Comparison of ENCODE assay signal across 10 mouse cellular contexts in the genomic region with DNA sequence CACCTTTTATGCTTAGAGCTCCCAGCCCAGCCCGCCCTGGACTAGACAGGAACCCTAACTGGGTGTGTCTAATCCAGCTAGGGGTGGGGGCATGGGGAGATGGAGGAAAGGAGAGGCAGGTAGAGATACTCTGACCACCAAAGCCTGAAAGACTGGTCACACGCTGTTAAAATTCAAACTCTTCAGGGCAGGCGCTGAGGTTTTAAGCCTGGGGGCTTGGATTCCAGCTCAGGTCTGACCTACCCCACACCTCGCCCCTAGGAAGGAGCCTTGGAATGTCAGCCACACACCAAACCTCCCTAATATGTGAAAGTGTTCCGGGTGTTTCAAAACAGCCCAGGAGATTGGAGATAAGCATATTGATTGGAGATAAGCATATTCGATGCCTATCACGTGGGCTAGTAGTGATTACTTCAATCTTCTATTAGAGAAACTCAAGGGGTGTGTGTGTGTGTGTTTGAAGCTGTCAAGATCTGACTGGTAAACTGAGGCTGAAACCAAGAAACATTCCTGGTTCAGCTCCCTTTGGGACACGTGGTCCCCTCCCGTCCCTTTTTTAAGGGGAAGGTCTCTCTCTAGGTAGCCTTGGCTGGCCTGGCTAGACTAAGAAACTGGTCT. TPM values are rescaled to one million over a fixed set of nuclear protein-coding genes. Genes with fewer than 3 reads are reported as not detected.
DNase-seq lines count a peak whose midpoint lies in the region; ATAC-seq and TF ChIP-seq lines count a peak whose summit lies in the region.
"Had no signal": no experiment of that assay in that cellular context is flagged by ENCODE, and none has a peak within 500 bp of the region (broad histone marks: within the 10 kb centered on the region; RNA-seq: fewer than 3 reads in every experiment).

No protein-coding gene starts in this region.

- 0 out of 2 replicates have a peak, but pooled peaks cover 5% of the 10 kb centered on the region for H3K27me3 ChIP-seq in heart, embryonic 13.5 days (replicated peaks)
- H3K27me3 ChIP-seq in midbrain, embryonic 11.5 days (ENCODE audit: control insufficient read depth, insufficient read depth, low read length), result no peaks in the 10 kb centered on the region
- H3K27me3 ChIP-seq in midbrain, embryonic 14.5 days (ENCODE audit: control insufficient read depth, insufficient read depth, low read length), result no peaks in the 10 kb centered on the region
- H3K27me3 ChIP-seq in limb, embryonic 14.5 days (ENCODE audit: control insufficient read depth, insufficient read depth, low read length), result no peaks in the 10 kb centered on the region

- H3K9ac ChIP-seq in heart, embryonic 13.5 days, result peak overlapping the region; percentile 72
- no peak overlapping the region for H3K9ac ChIP-seq in midbrain, embryonic 11.5 days (ENCODE audit: low read length)
- no peak overlapping the region for H3K9ac ChIP-seq in midbrain, embryonic 14.5 days (replicated peaks; ENCODE audit: low read length)
- H3K9ac ChIP-seq in limb, embryonic 14.5 days (ENCODE audit: low read depth, low read length, severe bottlenecking), result 0 out of 2 replicates have a peak overlapping the region, but pooled peaks have one; percentile 12
- H3K9ac ChIP-seq: midbrain, embryonic 12.5 days had no signal

- no peak for TF ChIP-seq POLR2A in limb, embryonic 14.5 days (IDR thresholded peaks at IDR 0.05; ENCODE audit: borderline replicate concordance, extremely low read depth, insufficient read depth, insufficient read length)

- no peaks in the 10 kb centered on the region for H3K9me3 ChIP-seq in heart, embryonic 13.5 days
- no peaks in the 10 kb centered on the region for H3K9me3 ChIP-seq in midbrain, embryonic 11.5 days (ENCODE audit: control insufficient read depth, low read length)
- no peaks in the 10 kb centered on the region for H3K9me3 ChIP-seq in midbrain, embryonic 14.5 days (ENCODE audit: control insufficient read depth, low read length)
- H3K9me3 ChIP-seq in limb, embryonic 14.5 days (ENCODE audit: control insufficient read depth, low read length), result no peaks in the 10 kb centered on the region
- H3K9me3 ChIP-seq: midbrain, embryonic 12.5 days had no signal

- H3K4me1 ChIP-seq in heart, embryonic 13.5 days, result peaks cover 86% of the 10 kb centered on the region
- peaks cover 4% of the 10 kb centered on the region; the same call in 1 of the 2 replicates for H3K4me1 ChIP-seq in midbrain, embryonic 11.5 days (ENCODE audit: control insufficient read depth, insufficient read depth, low read length)
- H3K4me1 ChIP-seq in midbrain, embryonic 14.5 days (ENCODE audit: control insufficient read depth, insufficient read depth, low read length), result no peaks in the 10 kb centered on the region
- peaks cover 75% of the 10 kb centered on the region for H3K4me1 ChIP-seq in limb, embryonic 14.5 days (ENCODE audit: control insufficient read depth, insufficient read depth, low read length)

- peak overlapping the region; percentile 53 for H3K4me2 ChIP-seq in heart, embryonic 13.5 days
- no peak overlapping the region for H3K4me2 ChIP-seq in midbrain, embryonic 11.5 days
- H3K4me2 ChIP-seq in midbrain, embryonic 14.5 days (ENCODE audit: low read length), result no peak overlapping the region
- H3K4me2 ChIP-seq in limb, embryonic 14.5 days (replicated peaks; ENCODE audit: low read depth, low read length, severe bottlenecking), result peak overlapping the region; percentile 20
- H3K4me2 ChIP-seq: midbrain, embryonic 12.5 days had no signal

- intact Hi-C loops in heart, postnatal 10 days (cut with DNase I), result no loop called here

- ATAC-seq in heart, embryonic 13.5 days (ENCODE audit: extremely low read depth, insufficient number of reproducible peaks, low FRiP score, low TSS enrichment), result no peak
- ATAC-seq in midbrain, embryonic 11.5 days (ENCODE audit: low FRiP score), result no peak
- no peak for ATAC-seq in midbrain, embryonic 14.5 days (ENCODE audit: low FRiP score, low TSS enrichment)
- no peak for ATAC-seq in limb, embryonic 14.5 days (ENCODE audit: low FRiP score, low read depth)

- H3K36me3 ChIP-seq in heart, embryonic 13.5 days, result peaks cover 16% of the 10 kb centered on the region
- no peaks in the 10 kb centered on the region for H3K36me3 ChIP-seq in midbrain, embryonic 11.5 days (ENCODE audit: control insufficient read depth, insufficient read depth, low read length)
- no peaks in the 10 kb centered on the region for H3K36me3 ChIP-seq in midbrain, embryonic 14.5 days (ENCODE audit: control insufficient read depth, insufficient read depth, low read length)
- peaks cover 11% of the 10 kb centered on the region for H3K36me3 ChIP-seq in limb, embryonic 14.5 days (ENCODE audit: control insufficient read depth, insufficient read depth, low read length)
- H3K36me3 ChIP-seq: midbrain, embryonic 12.5 days had no signal

- whole genome bisulfite sequencing in heart, embryonic 13.5 days, result 66% methylated on average over 9 of the region's 9 CpGs
- 82% methylated on average over 9 of the region's 9 CpGs for WGBS in midbrain, embryonic 11.5 days
- 82% methylated on average over 9 of the region's 9 CpGs for WGBS in midbrain, embryonic 14.5 days
- WGBS in limb, embryonic 14.5 days, result 69% methylated on average over 9 of the region's 9 CpGs

- H3K27ac ChIP-seq in heart, embryonic 13.5 days (replicated peaks), result peak overlapping the region; percentile 76
- H3K27ac ChIP-seq in midbrain, embryonic 11.5 days (ENCODE audit: low read depth, low read length), result no peak overlapping the region
- no peak overlapping the region for H3K27ac ChIP-seq in midbrain, embryonic 14.5 days (replicated peaks; ENCODE audit: low read depth, low read length)
- H3K27ac ChIP-seq in limb, embryonic 14.5 days (replicated peaks; ENCODE audit: low read depth, low read length), result 0 out of 2 replicates have a peak overlapping the region, but pooled peaks have one; percentile 26
- H3K27ac ChIP-seq: hindbrain, postnatal 0 days; midbrain, embryonic 12.5 days had no signal

- DNase-seq in heart, postnatal 10 days, result no peak
- DNase-seq in midbrain, embryonic 11.5 days (ENCODE audit: low spot score, missing footprints), result peak; percentile 51
- DNase-seq in midbrain, embryonic 14.5 days, result no peak
- no peak for DNase-seq in limb, embryonic 14.5 days (ENCODE audit: low spot score)
- no peak for DNase-seq in cerebellum, postnatal 36 days
- DNase-seq in ovary, postnatal 14 days (ENCODE audit: low spot score), result no peak
- DNase-seq in spleen, postnatal 36 days (ENCODE audit: low spot score in 2 of 2), result no peak

- no peak overlapping the region for H3K4me3 ChIP-seq in heart, embryonic 13.5 days
- H3K4me3 ChIP-seq in midbrain, embryonic 11.5 days (ENCODE audit: low read depth, low read length), result no peak overlapping the region
- H3K4me3 ChIP-seq in midbrain, embryonic 14.5 days (replicated peaks; ENCODE audit: low read depth, low read length), result no peak overlapping the region
- no peak overlapping the region for H3K4me3 ChIP-seq in limb, embryonic 14.5 days (replicated peaks; ENCODE audit: low read length)
- H3K4me3 ChIP-seq: midbrain, embryonic 12.5 days had no signal

RNA-seq across cellular contexts. Expression of a gene that starts 10.3 kb away (rescaled TPM):
- 36.6 and 46.5 TPM in 2 replicates for polyA plus RNA-seq in heart, embryonic 13.5 days (2015; fragmentation: Nextera tagmentation; extraction: Ambion mirVana)
- total RNA-seq in heart, postnatal 10 days (2021), result 10 to 100 TPM; 24.3 to 39.3 TPM
- polyA plus RNA-seq in midbrain, embryonic 11.5 days (2014; fragmentation: Nextera tagmentation; extraction: Ambion mirVana), result 9.7 and 9.9 TPM in 2 replicates
- polyA plus RNA-seq in midbrain, embryonic 14.5 days (2014; fragmentation: Nextera tagmentation; extraction: Ambion mirVana), result 2.4 and 4.9 TPM in 2 replicates
- polyA plus RNA-seq in limb, embryonic 14.5 days (2012; rRNA removed), result 27.4 and 29.7 TPM in 2 replicates
- polyA plus RNA-seq in limb, embryonic 14.5 days (2014; fragmentation: Nextera tagmentation; extraction: Ambion mirVana), result 65.9 and 68.2 TPM in 2 replicates

RNA-seq across cellular contexts. Expression of a gene that starts 23.4 kb away (rescaled TPM):
- polyA plus RNA-seq in heart, embryonic 13.5 days (2015; fragmentation: Nextera tagmentation; extraction: Ambion mirVana), result 37.2 and 43.0 TPM in 2 replicates
- total RNA-seq in heart, postnatal 10 days (2021), result 10 to 100 TPM; 21.3 to 25.1 TPM
- 62.0 and 63.6 TPM in 2 replicates for polyA plus RNA-seq in midbrain, embryonic 11.5 days (2014; fragmentation: Nextera tagmentation; extraction: Ambion mirVana)
- polyA plus RNA-seq in midbrain, embryonic 14.5 days (2014; fragmentation: Nextera tagmentation; extraction: Ambion mirVana), result 93.1 and 97.2 TPM in 2 replicates
- polyA plus RNA-seq in limb, embryonic 14.5 days (2012; rRNA removed), result 48.4 and 68.8 TPM in 2 replicates
- polyA plus RNA-seq in limb, embryonic 14.5 days (2014; fragmentation: Nextera tagmentation; extraction: Ambion mirVana), result 73.1 TPM in 2 replicates

RNA-seq across cellular contexts. Expression of a gene that starts 27.4 kb away (rescaled TPM):
- polyA plus RNA-seq in heart, embryonic 13.5 days (2015; fragmentation: Nextera tagmentation; extraction: Ambion mirVana), result 8.7 and 11.7 TPM in 2 replicates
- 1 to 10 TPM; 5.5 to 7.4 TPM for total RNA-seq in heart, postnatal 10 days (2021)
- 4.7 and 5.0 TPM in 2 replicates for polyA plus RNA-seq in midbrain, embryonic 11.5 days (2014; fragmentation: Nextera tagmentation; extraction: Ambion mirVana)
- 3.4 and 5.1 TPM in 2 replicates for polyA plus RNA-seq in midbrain, embryonic 14.5 days (2014; fragmentation: Nextera tagmentation; extraction: Ambion mirVana)
- 9.0 and 10.4 TPM in 2 replicates for polyA plus RNA-seq in limb, embryonic 14.5 days (2012; rRNA removed)
- polyA plus RNA-seq in limb, embryonic 14.5 days (2014; fragmentation: Nextera tagmentation; extraction: Ambion mirVana), result 12.2 and 14.3 TPM in 2 replicates

RNA-seq across cellular contexts. Expression of a gene that starts 28.4 kb away (rescaled TPM):
- 5.2 and 7.7 TPM in 2 replicates for polyA plus RNA-seq in heart, embryonic 13.5 days (2015; fragmentation: Nextera tagmentation; extraction: Ambion mirVana)
- 1 to 10 TPM; 1.2 to 2.3 TPM for total RNA-seq in heart, postnatal 10 days (2021)
- polyA plus RNA-seq in midbrain, embryonic 11.5 days (2014; fragmentation: Nextera tagmentation; extraction: Ambion mirVana), result 0.10 and 0.23 TPM in 2 replicates
- not detected in 2 replicates for polyA plus RNA-seq in midbrain, embryonic 14.5 days (2014; fragmentation: Nextera tagmentation; extraction: Ambion mirVana)
- polyA plus RNA-seq in limb, embryonic 14.5 days (2012; rRNA removed), result 362 and 495 TPM in 2 replicates
- polyA plus RNA-seq in limb, embryonic 14.5 days (2014; fragmentation: Nextera tagmentation; extraction: Ambion mirVana), result 30.2 and 39.9 TPM in 2 replicates

RNA-seq across cellular contexts. Expression of a gene that starts 30.4 kb away (rescaled TPM):
- polyA plus RNA-seq in heart, embryonic 13.5 days (2015; fragmentation: Nextera tagmentation; extraction: Ambion mirVana), result 0.21 and 0.23 TPM in 2 replicates
- not detected for total RNA-seq in heart, postnatal 10 days (2021)
- polyA plus RNA-seq in midbrain, embryonic 11.5 days (2014; fragmentation: Nextera tagmentation; extraction: Ambion mirVana), result not detected in 2 replicates
- not detected in 2 replicates for polyA plus RNA-seq in midbrain, embryonic 14.5 days (2014; fragmentation: Nextera tagmentation; extraction: Ambion mirVana)
- 2.7 and 3.9 TPM in 2 replicates for polyA plus RNA-seq in limb, embryonic 14.5 days (2012; rRNA removed)
- 0.45 and 0.76 TPM in 2 replicates for polyA plus RNA-seq in limb, embryonic 14.5 days (2014; fragmentation: Nextera tagmentation; extraction: Ambion mirVana)
- total RNA-seq: hindbrain, postnatal 0 days had no signal

Comparison
In these comparisons a context has a peak if more than half of its experiments do, and no peak if none do; other contexts are left out.
1. H3K27ac ChIP-seq: peak in heart, embryonic 13.5 days (single experiment) and limb, embryonic 14.5 days (single experiment); none in midbrain, embryonic 11.5 days (single experiment) and midbrain, embryonic 14.5 days (single experiment).
2. H3K4me2 ChIP-seq: peak in heart, embryonic 13.5 days (single experiment) and limb, embryonic 14.5 days (single experiment); none in midbrain, embryonic 11.5 days (single experiment) and midbrain, embryonic 14.5 days (single experiment).
3. H3K9ac ChIP-seq: peak in heart, embryonic 13.5 days (single experiment) and limb, embryonic 14.5 days (single experiment); none in midbrain, embryonic 11.5 days (single experiment) and midbrain, embryonic 14.5 days (single experiment).